Mouse (Mus musculus): Measurements from ENCODE around the gene Ano4. TPM values are rescaled to one million over a fixed set of nuclear protein-coding genes. Genes with fewer than 3 reads are reported as not detected.
A peak's percentile ranks its signal among the peaks of the same experiment; 100 is the strongest.

The Ano4 gene
- total and polyA plus RNA-seq, 3 experiments, result not detected

DNA sequence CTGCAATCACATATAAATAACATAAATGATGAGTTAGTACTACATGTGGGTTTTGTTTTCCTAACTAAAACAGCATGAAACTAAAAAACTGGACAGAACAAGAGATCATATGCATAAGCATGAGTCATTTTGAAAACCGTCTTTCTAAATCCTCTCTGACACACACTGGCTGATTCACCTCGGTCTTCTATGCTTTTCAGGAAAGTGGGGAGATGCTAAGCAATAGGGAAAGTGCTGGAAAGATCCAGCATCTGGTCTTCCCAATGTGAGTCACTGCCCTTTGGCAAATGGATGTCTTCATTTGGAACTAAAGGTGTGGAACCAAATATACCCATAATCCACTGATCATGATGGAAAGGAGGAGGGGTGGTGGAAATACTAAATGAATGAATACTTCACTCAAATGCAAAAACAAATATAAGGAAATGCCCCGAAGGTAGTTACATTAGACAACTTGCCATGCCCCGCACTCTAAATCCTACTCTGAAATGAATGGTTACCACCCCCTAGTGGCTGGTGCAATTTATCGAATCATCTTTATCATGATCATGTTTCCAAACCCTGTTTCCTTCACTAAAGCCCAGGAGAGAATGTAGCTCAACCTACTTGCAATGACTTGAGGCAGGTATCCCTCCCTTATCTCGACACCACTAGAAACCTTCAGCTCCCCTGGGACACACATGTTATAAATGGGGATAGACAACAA is 122.1 kb downstream of the Ano4 start:
- no peak overlapping the region for H3K4me2 ChIP-seq (ENCODE audit: insufficient read depth, low read depth, poor library complexity, severe bottlenecking)
- peak; percentile 19 for DNase-seq (ENCODE audit: extremely low read depth)
- no peaks in the 10 kb centered on the region for H3K9me3 ChIP-seq (replicated peaks; ENCODE audit: low read length)
- H3K27me3 ChIP-seq (replicated peaks), result no peaks in the 10 kb centered on the region
- in situ Hi-C loops (cut with MboI; ENCODE audit: low pct_ligation_motif_present, low pct_unique_long_range_greater_than_20kb, low sequenced_read_pairs) (no loop called here), dilution Hi-C loops (cut with MboI; ENCODE audit: extremely low pct_ligation_motif_present, extremely low pct_unique_long_range_greater_than_20kb, low sequenced_read_pairs) (no loop called here)
- H3K4me1 ChIP-seq (ENCODE audit: control insufficient read depth in 1 of 2, insufficient read depth in 2 of 2), result no peaks in the 10 kb centered on the region
- H3K36me3 ChIP-seq (replicated peaks in 1 of 2; ENCODE audit: control insufficient read depth in 1 of 2, insufficient read depth in 1 of 2, low read length in 1 of 2), result no peaks in the 10 kb centered on the region
- H3K27ac ChIP-seq (ENCODE audit: insufficient read depth, low read depth), result no peak overlapping the region
- TF ChIP-seq ZNF384 (IDR thresholded peaks at IDR 0.05; ENCODE audit: low read depth, low read length) (no peak), JUND (conservative IDR thresholded peaks at IDR 0.05; ENCODE audit: low read depth, low read length) (peak; percentile 32; the same call in 1 of the 2 replicates), USF2 (conservative IDR thresholded peaks at IDR 0.05; ENCODE audit: low read depth, low read length) (no peak), GABPA (IDR thresholded peaks at IDR 0.05; ENCODE audit: insufficient replicate concordance, low read depth, low read length) (no peak), CTCF (conservative IDR thresholded peaks at IDR 0.05 in 1 of 2, IDR thresholded peaks at IDR 0.05 in 1 of 2; ENCODE audit: low read depth in 2 of 2, low read length in 2 of 2) (peak in 1 of 2 experiments; percentile 52; a peak in 2 of 4 replicates), RAD21 (IDR thresholded peaks at IDR 0.05; ENCODE audit: low read depth, low read length) (peak; percentile 45)
- H3K4me3 ChIP-seq (replicated peaks in 1 of 3; ENCODE audit: low read depth in 2 of 3, low read length in 2 of 3, poor library complexity in 1 of 3), result no peak overlapping the region
- no peaks in the 10 kb centered on the region for H3K79me2 ChIP-seq (replicated peaks; ENCODE audit: control insufficient read depth, extremely low read depth, insufficient read depth, poor library complexity, severe bottlenecking)
- no peak overlapping the region for H3K9ac ChIP-seq (ENCODE audit: insufficient read depth, low read depth)

DNA sequence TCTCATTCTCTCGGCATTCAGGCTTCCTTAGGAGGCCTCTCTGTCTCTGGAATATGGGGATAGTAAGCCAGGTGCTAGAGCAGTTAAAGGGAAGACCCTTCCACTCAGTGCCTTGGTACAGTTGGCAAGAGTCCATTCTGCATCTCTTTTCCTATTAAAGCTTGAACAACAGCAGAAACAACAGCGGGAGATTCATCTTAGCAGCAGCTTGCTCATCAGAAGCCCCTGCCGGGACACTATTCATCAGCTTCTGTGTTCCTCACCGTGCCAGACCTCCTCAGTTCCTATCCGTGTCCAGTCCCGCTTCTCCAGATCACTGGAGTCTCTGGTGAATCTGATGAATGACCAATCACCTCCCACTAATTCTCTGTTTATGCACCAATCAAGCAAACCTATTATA is 128.5 kb downstream of the Ano4 start:
- no peak for DNase-seq (ENCODE audit: extremely low read depth)
- dilution Hi-C loops (cut with MboI; ENCODE audit: extremely low pct_ligation_motif_present, extremely low pct_unique_long_range_greater_than_20kb, low sequenced_read_pairs) (no loop called here), in situ Hi-C loops (cut with MboI; ENCODE audit: low pct_ligation_motif_present, low pct_unique_long_range_greater_than_20kb, low sequenced_read_pairs) (loop anchor here (10.0 kb wide), 1 partner anchor 59 kb away; no protein-coding TSS in a partner anchor)
- Histone ChIP-seq H3K4me2 (ENCODE audit: insufficient read depth, low read depth, poor library complexity, severe bottlenecking) (no peak overlapping the region), H3K27ac (ENCODE audit: insufficient read depth, low read depth) (no peak overlapping the region), H3K9ac (ENCODE audit: insufficient read depth, low read depth) (no peak overlapping the region), H3K9me3 (replicated peaks; ENCODE audit: low read length) (no peaks in the 10 kb centered on the region), H3K4me1 (ENCODE audit: control insufficient read depth in 1 of 2, insufficient read depth in 2 of 2) (no peaks in the 10 kb centered on the region), H3K4me3 (replicated peaks in 1 of 3; ENCODE audit: low read depth in 2 of 3, low read length in 2 of 3, poor library complexity in 1 of 3) (no peak overlapping the region), H3K36me3 (replicated peaks in 1 of 2; ENCODE audit: control insufficient read depth in 1 of 2, insufficient read depth in 1 of 2, low read length in 1 of 2) (no peaks in the 10 kb centered on the region), H3K27me3 (replicated peaks) (no peaks in the 10 kb centered on the region), H3K79me2 (replicated peaks; ENCODE audit: control insufficient read depth, extremely low read depth, insufficient read depth, poor library complexity, severe bottlenecking) (no peaks in the 10 kb centered on the region)
- no peak for TF ChIP-seq MXI1 (IDR thresholded peaks at IDR 0.05; ENCODE audit: low read depth, low read length)
- no peak for TF ChIP-seq ZC3H11A (IDR thresholded peaks at IDR 0.05; ENCODE audit: low read depth, low read length)
- TF ChIP-seq E2F4 (IDR thresholded peaks at IDR 0.05; ENCODE audit: insufficient replicate concordance, low read depth, low read length), result no peak
- no peak for TF ChIP-seq ELF1 (IDR thresholded peaks at IDR 0.05; ENCODE audit: low read depth, low read length)
- no peak for TF ChIP-seq POLR2A (IDR thresholded peaks at IDR 0.05; ENCODE audit: low read depth, low read length)
- no peak for TF ChIP-seq JUN (IDR thresholded peaks at IDR 0.05; ENCODE audit: insufficient read depth, low read depth, low read length)
- no peak for TF ChIP-seq CTCF (conservative IDR thresholded peaks at IDR 0.05 in 1 of 2, IDR thresholded peaks at IDR 0.05 in 1 of 2; ENCODE audit: low read depth in 2 of 2, low read length in 2 of 2)
- TF ChIP-seq JUND (conservative IDR thresholded peaks at IDR 0.05; ENCODE audit: low read depth, low read length), result no peak
- TF ChIP-seq MEF2A (IDR thresholded peaks at IDR 0.05; ENCODE audit: borderline replicate concordance, low read depth, low read length), result no peak

All from CH12.LX (cell line).